Mouse (Mus musculus) olfactory bulb, adult 2 months (tissue): ENCODE measurements around the gene Fbll1. TPM values are rescaled to one million over a fixed set of nuclear protein-coding genes. Genes with fewer than 3 reads are reported as not detected.
"Not testable (repeated sequence)": the region's sequence is repeated elsewhere in the genome, so short reads cannot be mapped to it uniquely, and the experiment has no call there.

Source experiments
- H3K27ac ChIP-seq: fragments of 200-500 bp; 2 replicates; pipeline ENCODE4 v1.5.1; 2012; ENCODE audit warnings: low read depth, low read length; ENCODE audit not compliant: insufficient read depth
- H3K4me1 ChIP-seq: fragments of 200-500 bp; 2 replicates; pipeline ENCODE4 v1.6.1; 2012; ENCODE audit warnings: low read length; ENCODE audit not compliant: control insufficient read depth, insufficient read depth
- H3K4me3 ChIP-seq: fragments of 200-500 bp; 2 replicates; pipeline ENCODE4 v1.5.1; 2012; ENCODE audit warnings: mild to moderate bottlenecking, low read depth, low read length, moderate library complexity; ENCODE audit not compliant: insufficient read depth
- CTCF ChIP-seq: fragments of 200-500 bp; IDR thresholded peaks from 2 replicates; pipeline ENCODE4 v1.5.1; 2012; ENCODE audit warnings: low read depth, mild to moderate bottlenecking, low read length, moderate library complexity; ENCODE audit not compliant: insufficient read depth
- POLR2A ChIP-seq: fragments of 200-500 bp; IDR thresholded peaks from 2 replicates; pipeline ENCODE4 v1.6.1; 2012; ENCODE audit warnings: mild to moderate bottlenecking, low read depth, low read length, moderate library complexity; ENCODE audit not compliant: insufficient read depth
- WGBS: fragments of 180-500 bp; shearing (Covaris S2); methylation state at CpG from one replicate; pipeline ENCODE4 v1.1.7; 2018; 5-methylcytosine and 5-hydroxymethylcytosine counted together
- polyA plus RNA-seq: library from polyadenylated mRNA; stranded (reverse); fragments of >200 nt; gene quantifications from 2 replicates; pipeline ENCODE4 v1.2.4, GENCODE M21; 2012; ENCODE audit warnings: low replicate concordance; ENCODE audit not compliant: missing spikeins, insufficient read depth, insufficient read length

Gene Fbll1
- polyA plus RNA-seq: not detected in 2 replicates

- TF ChIP-seq POLR2A (no peak), CTCF (no peak)
- peak within 1 kb of the TSS; percentile 88 for H3K4me3 ChIP-seq
- H3K4me1 ChIP-seq: peaks cover 17% of the 10 kb centered on the region
- H3K27ac ChIP-seq: peak within 1 kb of the TSS; percentile 87
- 4% methylated on average over 11 of the region's 11 CpGs for WGBS
These were observed at the start of gene Fbll1 for GRCm38 (mm10) chr11:35798874-35799273. Fbll1 (minus strand) TSS chr11:35798884.

- no peaks in the 10 kb centered on the region for H3K4me1 ChIP-seq
- 87% methylated on average over 9 of the region's 9 CpGs for WGBS
- TF ChIP-seq CTCF: no peak
- no peak for TF ChIP-seq POLR2A
- H3K27ac ChIP-seq: no peak overlapping the region
- no peak overlapping the region for H3K4me3 ChIP-seq
These were observed 45.6 kb upstream of the Fbll1 start for GRCm38 (mm10) chr11:35844299-35844698.

- not testable (repeated sequence) for H3K27ac ChIP-seq
These were observed 43.9 kb upstream of the Fbll1 start for GRCm38 (mm10) chr11:35842560-35842959.

GRCm38 (mm10) chr11:35841738-35842325, 43.1 kb upstream of the Fbll1 start:
- Histone ChIP-seq H3K4me1 (no peaks in the 10 kb centered on the region; the same call in 1 of the 2 replicates), H3K4me3 (no peak overlapping the region), H3K27ac (no peak overlapping the region)
- TF ChIP-seq POLR2A (no peak), CTCF (no peak)
- 76% methylated on average over 21 of the region's 21 CpGs for WGBS

More at GRCm38 (mm10) chr11:35842560-35842959, 43.9 kb upstream of the Fbll1 start:
- WGBS: 86% methylated on average over 4 of the region's 4 CpGs
- H3K4me3 ChIP-seq, H3K4me1 ChIP-seq: not testable (repeated sequence)

- H3K4me1 ChIP-seq, H3K27ac ChIP-seq, H3K4me3 ChIP-seq: not testable (repeated sequence)
- 96% methylated on average over 4 of the region's 4 CpGs for WGBS
These were observed 42.1 kb upstream of the Fbll1 start for GRCm38 (mm10) chr11:35840806-35841205.

GRCm38 (mm10) chr11:35840282-35840681, 41.6 kb upstream of the Fbll1 start:
- H3K4me3 ChIP-seq: no peak overlapping the region
- no peak for TF ChIP-seq POLR2A
- no peak for TF ChIP-seq CTCF
- H3K4me1 ChIP-seq: no peaks in the 10 kb centered on the region; the same call in 1 of the 2 replicates
- WGBS: 80% methylated on average over 7 of the region's 7 CpGs
- H3K27ac ChIP-seq: no peak overlapping the region

- TF ChIP-seq POLR2A (no peak), CTCF (no peak)
- WGBS: 33% methylated on average over 28 of the region's 28 CpGs
- Histone ChIP-seq H3K27ac (no peak overlapping the region), H3K4me1 (no peaks in the 10 kb centered on the region; the same call in 1 of the 2 replicates), H3K4me3 (peak overlapping the region; percentile 20; the same call in 1 of the 2 replicates)
These were observed 40.0 kb upstream of the Fbll1 start for GRCm38 (mm10) chr11:35838345-35839338.

- Histone ChIP-seq H3K4me3 (no peak overlapping the region), H3K27ac (no peak overlapping the region), H3K4me1 (no peaks in the 10 kb centered on the region; the same call in 1 of the 2 replicates)
- TF ChIP-seq POLR2A: no peak
- no peak for TF ChIP-seq CTCF
- WGBS: 86% methylated on average over 5 of the region's 5 CpGs
These were observed 38.8 kb upstream of the Fbll1 start for GRCm38 (mm10) chr11:35837156-35838126.
